ENCODE assay signal across 9 mouse cellular contexts in genomic region chr6:72513071-72513440, GRCm38 (mm10). TPM values are rescaled to one million over a fixed set of nuclear protein-coding genes. Genes with fewer than 3 reads are reported as not detected.
DNase-seq lines count a peak whose midpoint lies in the region; ATAC-seq and TF ChIP-seq lines count a peak whose summit lies in the region.
"Had no signal": no experiment of that assay in that cellular context is flagged by ENCODE, and none has a peak within 500 bp of the region (broad histone marks: within the 10 kb centered on the region; RNA-seq: fewer than 3 reads in every experiment).

No protein-coding gene starts in this region.

- peak overlapping the region; percentile 80 for H3K4me2 ChIP-seq in heart, embryonic 16.5 days (ENCODE audit: low read depth, low read length)
- peak overlapping the region; percentile 46 for H3K4me2 ChIP-seq in forebrain, postnatal 0 days (ENCODE audit: low read depth)

- H3K9me3 ChIP-seq in heart, embryonic 16.5 days (replicated peaks; ENCODE audit: control insufficient read depth, low read length) = no peaks in the 10 kb centered on the region
- H3K9me3 ChIP-seq in MEL (replicated peaks; ENCODE audit: insufficient read depth, low read length) = no peaks in the 10 kb centered on the region
- H3K9me3 ChIP-seq in forebrain, postnatal 0 days (ENCODE audit: low read length) = no peaks in the 10 kb centered on the region

- TF ChIP-seq RAD21 in MEL (IDR thresholded peaks at IDR 0.05; ENCODE audit: low read depth, low read length) = no peak

- no peaks in the 10 kb centered on the region for H3K36me3 ChIP-seq in heart, embryonic 16.5 days (ENCODE audit: control insufficient read depth, insufficient read depth)
- H3K36me3 ChIP-seq in MEL (ENCODE audit: control insufficient read depth in 1 of 2, insufficient read depth in 2 of 2, low read length in 2 of 2) = peaks cover 0 to 21% of the 10 kb centered on the region in 2 experiments; a peak in 2 of 4 replicates
- no peaks in the 10 kb centered on the region for H3K36me3 ChIP-seq in forebrain, postnatal 0 days (ENCODE audit: insufficient read depth)
- H3K36me3 ChIP-seq in macrophage (ENCODE audit: inconsistent target) = no peaks in the 10 kb centered on the region

- intact Hi-C loops in gastrocnemius, postnatal 14 days (cut with DNase I; ENCODE audit: low total_unique reads) = no loop called here

- H3K4me3 ChIP-seq in heart, embryonic 16.5 days (ENCODE audit: low read length) = peak overlapping the region; percentile 52
- peak overlapping the region; percentile 29 to 50 for H3K4me3 ChIP-seq in MEL (ENCODE audit: control insufficient read depth in 1 of 2, insufficient read depth in 1 of 2, low read depth in 2 of 2, low read length in 2 of 2)
- peak overlapping the region; percentile 21; the same call in 1 of the 2 replicates for H3K4me3 ChIP-seq in forebrain, postnatal 0 days (ENCODE audit: low read depth, low read length)
- H3K4me3 ChIP-seq in macrophage (ENCODE audit: inconsistent target) = no peak overlapping the region; the same call in 1 of the 2 replicates

- ATAC-seq in heart, embryonic 16.5 days (replicated peaks; ENCODE audit: extremely low read depth, insufficient read depth, low FRiP score) = no peak
- ATAC-seq in forebrain, postnatal 0 days = no peak; the same call in 1 of the 2 replicates
- ATAC-seq: Patski had no signal

- TF ChIP-seq POLR2A in MEL (IDR thresholded peaks at IDR 0.05; ENCODE audit: control insufficient read depth in 1 of 2, insufficient read depth in 1 of 2, low read depth in 1 of 2, low read length in 2 of 2, poor library complexity in 1 of 2) = no peak

- peaks cover 36% of the 10 kb centered on the region for H3K4me1 ChIP-seq in heart, embryonic 16.5 days (ENCODE audit: control insufficient read depth, insufficient read depth, low read length)
- peaks cover 18 to 29% of the 10 kb centered on the region in 2 experiments for H3K4me1 ChIP-seq in MEL (ENCODE audit: control insufficient read depth in 1 of 2, insufficient read depth in 2 of 2, low read length in 2 of 2)
- peaks cover 21% of the 10 kb centered on the region for H3K4me1 ChIP-seq in forebrain, postnatal 0 days (ENCODE audit: insufficient read depth)

- H3K79me2 ChIP-seq in MEL (ENCODE audit: control insufficient read depth, insufficient read depth, low read length, poor library complexity) = peaks cover 2% of the 10 kb centered on the region; the same call in 1 of the 2 replicates
- H3K79me2 ChIP-seq in macrophage (ENCODE audit: inconsistent target) = no peaks in the 10 kb centered on the region

- no peak for TF ChIP-seq CTCF in MEL (IDR thresholded peaks at IDR 0.05 in 2 of 3, conservative IDR thresholded peaks at IDR 0.05 in 1 of 3; ENCODE audit: control insufficient read depth in 1 of 3, insufficient read depth in 1 of 3, low read depth in 2 of 3, low read length in 3 of 3, poor library complexity in 1 of 3, severe bottlenecking in 1 of 3)
- no peak for TF ChIP-seq CTCF in forebrain, postnatal 0 days (IDR thresholded peaks at IDR 0.05; ENCODE audit: low read depth)

- no peaks in the 10 kb centered on the region for H3K27me3 ChIP-seq in heart, embryonic 16.5 days (ENCODE audit: control insufficient read depth, insufficient read depth, low read length)
- no peaks in the 10 kb centered on the region for H3K27me3 ChIP-seq in MEL (ENCODE audit: control insufficient read depth in 1 of 2, insufficient read depth in 2 of 2, low read length in 2 of 2)
- H3K27me3 ChIP-seq in forebrain, postnatal 0 days (ENCODE audit: insufficient read depth, low read length) = no peaks in the 10 kb centered on the region
- H3K27me3 ChIP-seq: Patski had no signal

- TF ChIP-seq EP300 in MEL (IDR thresholded peaks at IDR 0.05; ENCODE audit: low read depth in 1 of 2, low read length in 2 of 2) = no peak

- peak overlapping the region; percentile 80 for H3K9ac ChIP-seq in heart, embryonic 16.5 days (ENCODE audit: low read length)
- H3K9ac ChIP-seq in MEL (ENCODE audit: control insufficient read depth, low read depth, low read length, poor library complexity, severe bottlenecking) = peak overlapping the region; percentile 91
- peak overlapping the region; percentile 49 for H3K9ac ChIP-seq in forebrain, postnatal 0 days

- 47% methylated on average over 7 of the region's 7 CpGs for WGBS in heart, embryonic 16.5 days
- WGBS in forebrain, postnatal 0 days = 16% methylated on average over 7 of the region's 7 CpGs
- 46% methylated on average over 6 of the region's 7 CpGs for WGBS in macrophage (ENCODE audit: missing documents)

- DNase-seq in heart, adult 9 months (ENCODE audit: low spot score in 2 of 2) = no peak
- DNase-seq in MEL (ENCODE audit: low read depth, low spot score) = no peak
- DNase-seq in forebrain, postnatal 0 days = no peak
- no peak for DNase-seq in testis, postnatal 14 days (ENCODE audit: low spot score)
- DNase-seq in gastrocnemius, postnatal 14 days = no peak
- DNase-seq in urinary bladder, adult 2 months (ENCODE audit: low spot score) = no peak

- H3K27ac ChIP-seq in heart, embryonic 16.5 days (ENCODE audit: low read length) = peak overlapping the region; percentile 91
- peak overlapping the region; percentile 87 for H3K27ac ChIP-seq in MEL (ENCODE audit: control insufficient read depth, low read depth, low read length)
- peak overlapping the region; percentile 88 for H3K27ac ChIP-seq in forebrain, postnatal 0 days (ENCODE audit: low read depth, low read length)
- H3K27ac ChIP-seq in macrophage = peak overlapping the region; percentile 76

TF ChIP-seq in MEL, 35 proteins besides CTCF, POLR2A, EP300 and RAD21:
- TF ChIP-seq ZNF384 (IDR thresholded peaks at IDR 0.05; ENCODE audit: low read depth, low read length) (no peak), CHD2 (IDR thresholded peaks at IDR 0.05; ENCODE audit: low read length) (no peak), JUND (IDR thresholded peaks at IDR 0.05; ENCODE audit: low read depth, low read length) (no peak), MAX (IDR thresholded peaks at IDR 0.05; ENCODE audit: low read length) (no peak), ZC3H11A (IDR thresholded peaks at IDR 0.05; ENCODE audit: low read depth, low read length) (no peak), MAFK (IDR thresholded peaks at IDR 0.05; ENCODE audit: borderline replicate concordance, low read depth, low read length) (no peak), SMC3 (IDR thresholded peaks at IDR 0.05; ENCODE audit: low read depth, low read length) (no peak), GATA1 (IDR thresholded peaks at IDR 0.05; ENCODE audit: low read depth, low read length) (no peak), TAL1 (IDR thresholded peaks at IDR 0.05; ENCODE audit: low read length) (no peak), BHLHE40 (IDR thresholded peaks at IDR 0.05; ENCODE audit: borderline replicate concordance, low read depth, low read length) (no peak), MYB (IDR thresholded peaks at IDR 0.05; ENCODE audit: low read depth, low read length) (no peak), MAZ (IDR thresholded peaks at IDR 0.05; ENCODE audit: low read depth, low read length) (no peak), TCF12 (IDR thresholded peaks at IDR 0.05; ENCODE audit: low read depth, low read length) (no peak), MEF2A (IDR thresholded peaks at IDR 0.05; ENCODE audit: extremely low read depth, insufficient replicate concordance, low read depth, low read length, poor library complexity, severe bottlenecking) (no peak), NRF1 (IDR thresholded peaks at IDR 0.05; ENCODE audit: insufficient read depth, low read depth, low read length, poor library complexity, severe bottlenecking) (no peak), E2F4 (IDR thresholded peaks at IDR 0.05; ENCODE audit: borderline replicate concordance, low read depth, low read length) (no peak), ELF1 (IDR thresholded peaks at IDR 0.05; ENCODE audit: low read depth, low read length) (no peak), ZKSCAN1 (IDR thresholded peaks at IDR 0.05; ENCODE audit: low read depth, low read length) (no peak), HCFC1 (IDR thresholded peaks at IDR 0.05; ENCODE audit: low read depth, low read length) (no peak)

RNA-seq across cellular contexts. Expression of gene Sh2d6, which starts 8.5 kb away (rescaled TPM):
- polyA plus RNA-seq in heart, embryonic 16.5 days (2015; fragmentation: Nextera tagmentation; extraction: Ambion mirVana) = 0.16 TPM in 1 of 2 replicates, not detected in the other
- total RNA-seq in MEL (2012; rRNA removed) = not detected in 2 replicates
- under 1 TPM in 1 of 2 experiments, not detected in 1; 0.17 TPM for polyA plus RNA-seq in MEL (2012; ENCODE audit: insufficient read depth in 1 of 2, insufficient read length in 2 of 2, low read depth in 1 of 2, low replicate concordance in 2 of 2, missing spikeins in 1 of 2)
- total RNA-seq in forebrain, postnatal 0 days (2014; rRNA removed) = 0.24 and 0.38 TPM in 2 replicates
- polyA plus RNA-seq in forebrain, postnatal 0 days (2015; fragmentation: Nextera tagmentation; extraction: Ambion mirVana) = 0.21 and 0.47 TPM in 2 replicates
- 1 to 10 TPM in 21 of 26 experiments, under 1 TPM in 3, not detected in 2; 0.78 to 6.6 (median 1.7) TPM for total RNA-seq in macrophage (2018; cell fraction: chromatin; rRNA removed)
- total RNA-seq in macrophage (2018; cell fraction: cytosol; rRNA removed) = under 1 TPM in 21 of 26 experiments, not detected in 5; 0.14 to 0.74 (median 0.26) TPM
- 1 to 10 TPM in 18 of 26 experiments, under 1 TPM in 6, not detected in 2; 0.64 to 7.8 (median 1.4) TPM for total RNA-seq in macrophage (2018; cell fraction: nucleus; rRNA removed)
- polyA plus RNA-seq in macrophage (2018) = 0.20 to 0.46 TPM (median 0.26 TPM) in 3 replicates
- total RNA-seq in gastrocnemius, postnatal 14 days (2021) = under 1 TPM; 0.78 to 0.98 TPM
- 2.2 and 2.8 TPM in 2 replicates for polyA plus RNA-seq in urinary bladder, adult 2 months (2012; rRNA removed)

RNA-seq across cellular contexts. Expression of gene Capg, which starts 31.1 kb away (rescaled TPM):
- 32.3 and 32.8 TPM in 2 replicates for polyA plus RNA-seq in heart, embryonic 16.5 days (2015; fragmentation: Nextera tagmentation; extraction: Ambion mirVana)
- total RNA-seq in MEL (2012; rRNA removed) = 222 and 241 TPM in 2 replicates
- polyA plus RNA-seq in MEL (2012; ENCODE audit: insufficient read depth in 1 of 2, insufficient read length in 2 of 2, low read depth in 1 of 2, low replicate concordance in 2 of 2, missing spikeins in 1 of 2) = 100 to 1,000 TPM in 1 of 2 experiments, not detected in 1; 283 TPM
- 6.7 and 8.9 TPM in 2 replicates for total RNA-seq in forebrain, postnatal 0 days (2014; rRNA removed)
- polyA plus RNA-seq in forebrain, postnatal 0 days (2015; fragmentation: Nextera tagmentation; extraction: Ambion mirVana) = 7.1 and 7.6 TPM in 2 replicates
- total RNA-seq in macrophage (2018; cell fraction: chromatin; rRNA removed) = 100 to 1,000 TPM; 210 to 782 (median 351) TPM
- total RNA-seq in macrophage (2018; cell fraction: cytosol; rRNA removed) = 100 to 1,000 TPM; 618 to 855 (median 766) TPM
- total RNA-seq in macrophage (2018; cell fraction: nucleus; rRNA removed) = 100 to 1,000 TPM; 235 to 578 (median 364) TPM
- polyA plus RNA-seq in macrophage (2018) = 672 to 1,184 TPM (median 744 TPM) in 3 replicates
- total RNA-seq in gastrocnemius, postnatal 14 days (2021) = 10 to 100 TPM; 11.5 to 15.4 TPM
- 115 and 129 TPM in 2 replicates for polyA plus RNA-seq in urinary bladder, adult 2 months (2012; rRNA removed)
